In the genomic region with DNA sequence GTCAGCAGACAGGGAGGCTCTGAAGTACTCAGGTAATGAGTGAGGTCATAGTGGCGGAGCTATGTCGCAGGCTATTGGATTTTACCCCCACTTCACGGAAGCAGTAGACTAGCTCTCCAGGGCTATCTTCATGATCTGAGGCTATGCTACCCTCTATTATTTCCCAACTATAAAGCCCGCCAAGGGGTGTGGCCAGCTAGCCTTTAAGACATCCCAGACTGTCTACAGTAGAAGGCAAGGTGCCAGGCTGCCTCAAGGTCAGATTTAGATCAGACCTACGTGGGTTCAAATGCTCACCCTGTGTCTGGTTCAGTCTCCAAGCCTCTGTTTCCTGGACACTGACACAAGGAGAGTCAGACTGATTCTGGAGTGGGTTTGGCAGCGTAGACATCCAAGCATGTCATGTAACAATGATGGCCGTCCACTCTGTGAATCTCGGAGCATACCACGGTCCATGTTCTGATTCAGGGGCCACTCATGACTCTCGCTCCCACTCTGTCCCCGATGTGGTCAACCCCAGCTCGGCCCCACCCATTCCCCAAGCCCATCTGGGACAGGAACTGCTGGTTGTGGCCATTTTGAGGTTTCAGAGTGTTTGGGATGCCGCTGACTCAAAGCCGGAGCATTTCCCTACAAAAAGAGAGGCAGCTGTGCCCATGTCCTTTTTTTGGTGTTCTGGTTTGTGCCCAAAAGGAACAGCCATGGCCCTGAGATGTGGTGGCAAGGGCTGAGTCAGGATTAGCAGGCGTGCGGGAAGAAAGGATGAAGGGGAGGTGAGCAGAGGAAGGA, we compare ENCODE assay signal across 12 mouse cellular contexts. TPM values are rescaled to one million over a fixed set of nuclear protein-coding genes. Genes with fewer than 3 reads are reported as not detected.
"Had no signal": no experiment of that assay in that cellular context is flagged by ENCODE, and none has a peak within 500 bp of the region (broad histone marks: within the 10 kb centered on the region; RNA-seq: fewer than 3 reads in every experiment).

No protein-coding gene starts in this region.

- ATAC-seq: midbrain, embryonic 15.5 days had no signal

- H3K4me1 ChIP-seq: midbrain, embryonic 15.5 days had no signal

- H3K4me2 ChIP-seq: kidney, embryonic 15.5 days; limb, embryonic 13.5 days; midbrain, embryonic 11.5 days; midbrain, embryonic 15.5 days; neural tube, embryonic 13.5 days had no signal

- H3K27ac ChIP-seq: kidney, embryonic 15.5 days; limb, embryonic 13.5 days; liver, embryonic 14.5 days; midbrain, embryonic 15.5 days; neural tube, embryonic 13.5 days had no signal

- H3K9me3 ChIP-seq: kidney, embryonic 15.5 days; limb, embryonic 13.5 days; midbrain, embryonic 15.5 days; neural tube, embryonic 13.5 days had no signal

- H3K4me3 ChIP-seq: kidney, embryonic 15.5 days; limb, embryonic 13.5 days; midbrain, embryonic 15.5 days; neural tube, embryonic 13.5 days had no signal

- H3K9ac ChIP-seq: kidney, embryonic 15.5 days; limb, embryonic 13.5 days; liver, embryonic 14.5 days; midbrain, embryonic 15.5 days; neural tube, embryonic 13.5 days had no signal

- H3K36me3 ChIP-seq: kidney, embryonic 15.5 days; limb, embryonic 13.5 days; midbrain, embryonic 15.5 days; neural tube, embryonic 13.5 days had no signal

- H3K27me3 ChIP-seq: midbrain, embryonic 15.5 days; neural tube, embryonic 13.5 days had no signal

- DNase-seq: kidney, postnatal 25 days; lung, adult 18-20 months; retina, postnatal 1 day; thymus, postnatal 4 days had no signal

RNA-seq across cellular contexts. Expression of a gene that starts 4.4 kb away (rescaled TPM):
- total RNA-seq: liver, adult 2 months; monocyte, adult 5-6 weeks had no signal
- polyA plus RNA-seq: liver, adult 2 months had no signal
